Mouse (Mus musculus) left cerebral cortex, postnatal 14 days (tissue): ENCODE measurements around the gene Ppia. TPM values are rescaled to one million over a fixed set of nuclear protein-coding genes. Genes with fewer than 3 reads are reported as not detected.
"Not testable (repeated sequence)": the region's sequence is repeated elsewhere in the genome, so short reads cannot be mapped to it uniquely, and the experiment has no call there.

Experiments
- DNase-seq, 2 experiments: peaks; one replicate each; pipeline ENCODE4 v3.0.0; 2021 to 2022; ENCODE audit warnings: low spot score in 2 of 2, mixed read lengths in 1 of 2
- intact Hi-C: fragments of 180-260 bp; cut with DNase I; formaldehyde crosslinking; loops from one replicate; pipeline ENCODE4 v1.15.1; 2025
- long read RNA-seq, 2 experiments: library from polyadenylated mRNA; stranded (forward); transcript quantifications; one replicate each; pipeline ENCODE4 v2.0.0; 2021
- total RNA-seq, 2 experiments: library from RNA; stranded (reverse); gene quantifications; 2 replicates each; pipeline ENCODE4 v1.2.3; 2021

The Ppia gene
- total RNA-seq: 1,000 to 10,000 TPM; 2,019 to 2,143 TPM
- long read RNA-seq, experiment 1, transcript Ppia-202 (5 exons, 1,170 nt): major isoform, 1,211 of 1,243 reads
- long read RNA-seq, experiment 1, partial matches to known transcripts: 10 of 1,243 reads
- long read RNA-seq, experiment 1, other reads (novel, unspliced or antisense): 18 of 1,243 reads
- long read RNA-seq, experiment 2, transcript Ppia-202 (5 exons, 1,170 nt): major isoform, 799 of 829 reads
- long read RNA-seq, experiment 2, partial matches to known transcripts: 9 of 829 reads
- long read RNA-seq, experiment 2, other reads (novel, unspliced or antisense): 18 of 829 reads

DNA sequence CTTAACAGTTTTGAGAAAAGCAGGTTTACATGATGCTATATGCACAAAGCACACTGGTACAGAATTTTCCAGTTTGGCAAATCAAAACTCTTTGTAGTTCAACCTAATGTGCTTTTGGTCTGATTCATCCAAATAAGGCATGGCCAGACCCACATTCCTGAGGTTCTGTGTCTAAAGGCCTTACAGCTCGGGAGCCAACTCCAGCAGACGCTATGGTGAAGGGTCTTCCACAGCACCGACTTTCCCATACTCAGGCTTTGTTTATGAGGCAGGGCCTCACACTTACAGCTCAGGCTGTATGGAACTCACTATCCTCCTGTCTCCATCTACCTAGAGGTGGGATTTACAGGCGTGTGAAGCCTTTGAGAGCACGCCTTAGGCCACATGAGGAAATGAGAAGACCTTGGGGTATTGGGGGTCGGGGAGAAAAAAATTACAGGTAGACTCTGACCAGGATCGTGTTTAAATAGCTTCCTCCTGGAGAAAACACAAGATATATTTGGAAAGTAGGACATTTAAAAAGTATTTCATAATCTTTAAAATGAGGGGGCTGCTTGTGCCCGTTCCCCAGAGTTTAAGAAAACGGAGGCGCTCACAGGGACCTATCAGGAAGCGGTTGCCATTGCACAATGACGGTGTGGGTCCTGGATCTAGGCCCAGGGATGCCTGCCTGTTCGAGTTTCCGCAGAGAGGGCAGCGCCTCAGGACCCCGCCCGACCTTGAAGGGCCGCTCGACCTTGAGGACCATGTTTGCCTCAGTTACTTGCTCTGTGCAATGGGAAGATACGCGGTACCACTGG, at the start of gene Ppia:
TSS of gene Ppia (plus strand) at position 693 of the 800 bp plus-strand sequence.
- intact Hi-C loops: no loop called here
- DNase-seq: peak in 1 of 2 experiments; percentile 74

DNA sequence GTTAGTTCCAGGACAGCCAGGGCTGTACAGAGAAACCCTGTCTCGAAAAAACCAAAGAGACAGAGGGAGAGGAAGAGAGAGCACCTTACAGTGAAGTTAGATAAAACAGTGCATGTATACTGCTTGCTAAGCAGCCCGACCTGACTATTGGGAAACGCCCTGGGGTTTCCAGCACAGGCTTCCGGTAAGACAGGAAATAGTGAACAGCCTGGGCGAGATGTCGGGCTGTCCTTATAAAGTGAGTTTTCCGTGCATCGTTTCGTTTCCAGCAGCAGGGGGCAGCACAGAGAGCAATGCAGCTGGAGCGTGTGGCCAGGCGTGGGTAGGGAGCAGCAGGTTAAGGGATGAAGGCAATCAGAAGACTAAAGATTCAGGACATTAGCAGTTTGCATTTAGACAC, 49.4 kb upstream of the Ppia start:
- intact Hi-C loops: no loop called here
- peak; percentile 62 to 67 for DNase-seq

DNA sequence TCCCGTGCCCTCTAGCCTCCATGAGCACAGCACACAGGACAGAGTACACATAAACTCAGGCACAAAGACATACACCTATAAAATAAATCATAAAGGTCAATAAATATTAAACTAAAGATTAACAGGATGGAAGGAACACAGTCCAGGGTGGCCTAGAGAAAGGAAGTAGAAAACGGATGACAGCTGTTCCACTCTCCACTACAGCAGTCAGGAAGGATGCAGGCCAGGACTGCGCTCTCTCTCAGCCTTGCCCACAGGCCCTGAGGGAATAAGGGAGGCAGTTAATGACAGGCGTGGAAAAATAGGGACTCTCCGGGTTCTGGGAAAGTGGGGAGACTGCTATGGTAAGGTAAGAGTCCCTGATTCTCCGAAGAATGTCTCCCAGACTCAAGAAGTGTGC, 48.8 kb upstream of the Ppia start:
- intact Hi-C loops: no loop called here
- DNase-seq: no peak

DNA sequence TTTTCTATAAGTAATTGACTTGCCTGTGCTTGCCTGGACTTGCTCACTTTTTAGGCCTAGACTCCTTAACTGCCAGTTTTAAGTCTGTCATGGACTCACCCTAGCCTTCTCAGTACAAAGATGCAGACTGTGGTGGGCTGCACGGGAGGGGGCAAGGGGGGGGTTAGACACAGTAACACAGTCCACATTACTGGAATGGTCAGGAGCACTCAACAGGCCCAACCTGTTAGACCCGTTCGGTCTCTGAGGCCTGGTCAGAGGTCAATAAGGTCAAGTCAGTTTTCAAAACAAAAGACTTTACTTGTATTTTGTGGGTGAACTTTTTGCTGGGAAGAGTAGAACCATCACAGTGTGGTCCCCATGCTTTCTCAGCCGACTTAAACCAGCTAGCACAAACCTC, 48.1 kb upstream of the Ppia start:
- intact Hi-C loops: no loop called here
- no peak for DNase-seq

DNA sequence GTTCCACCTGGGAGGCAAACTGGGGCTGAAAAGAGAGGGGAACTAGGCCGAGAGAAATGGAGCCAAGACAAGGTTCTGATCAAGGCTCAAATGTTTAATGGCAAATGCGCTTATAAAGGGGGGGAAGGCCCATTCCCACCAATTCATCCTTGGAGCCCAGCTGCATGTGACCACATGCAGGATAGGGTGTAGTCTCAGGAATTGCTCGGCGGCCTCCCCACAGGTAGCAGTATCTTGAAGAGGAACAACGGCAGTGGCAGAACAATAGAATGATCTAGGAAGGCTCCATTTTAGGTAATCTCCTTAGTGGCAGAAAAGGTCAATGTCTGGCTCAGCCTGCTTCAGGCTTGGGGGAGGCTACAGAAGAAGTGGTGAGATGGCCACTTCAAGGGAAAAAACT, 47.3 kb upstream of the Ppia start:
- DNase-seq, intact Hi-C loops: not testable (repeated sequence)

DNA sequence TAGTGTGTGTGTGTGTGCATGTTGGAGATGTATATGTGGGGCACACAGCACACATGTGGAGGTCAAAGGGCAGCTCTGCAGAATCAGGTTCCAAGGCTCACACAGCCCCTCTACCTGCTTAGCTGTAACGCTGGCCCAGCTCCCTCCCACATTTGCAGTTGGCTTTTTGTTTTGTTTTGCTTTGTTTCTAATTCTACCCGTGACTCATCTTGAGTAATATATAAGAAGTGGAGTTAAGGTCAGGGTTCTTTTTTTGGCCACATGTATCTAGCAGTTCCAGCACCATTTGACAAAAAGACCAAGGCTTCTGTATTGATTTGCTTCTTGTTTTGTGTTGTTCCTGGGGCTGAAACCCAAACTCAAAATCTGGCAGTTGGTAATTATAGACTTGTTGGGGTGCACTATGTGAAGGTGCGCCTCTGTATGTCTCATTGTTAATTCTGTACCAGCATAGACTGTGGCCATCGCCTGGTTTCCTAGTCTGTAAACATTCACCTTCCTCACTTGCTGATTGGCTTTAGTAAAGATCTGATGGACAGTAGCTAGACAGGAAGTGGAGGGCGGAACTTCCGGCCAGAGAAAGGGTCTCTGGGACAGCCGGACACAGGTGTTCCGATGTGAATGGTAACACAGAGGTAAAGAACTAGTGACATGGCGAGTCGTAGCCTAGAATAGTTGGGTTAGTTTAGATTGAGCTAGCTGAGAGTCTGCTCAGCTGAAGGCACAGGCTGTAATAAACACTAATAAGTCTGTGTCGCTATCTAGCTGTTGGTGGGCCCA, 43.7 kb upstream of the Ppia start:
- no peak for DNase-seq
- intact Hi-C loops: no loop called here

DNA sequence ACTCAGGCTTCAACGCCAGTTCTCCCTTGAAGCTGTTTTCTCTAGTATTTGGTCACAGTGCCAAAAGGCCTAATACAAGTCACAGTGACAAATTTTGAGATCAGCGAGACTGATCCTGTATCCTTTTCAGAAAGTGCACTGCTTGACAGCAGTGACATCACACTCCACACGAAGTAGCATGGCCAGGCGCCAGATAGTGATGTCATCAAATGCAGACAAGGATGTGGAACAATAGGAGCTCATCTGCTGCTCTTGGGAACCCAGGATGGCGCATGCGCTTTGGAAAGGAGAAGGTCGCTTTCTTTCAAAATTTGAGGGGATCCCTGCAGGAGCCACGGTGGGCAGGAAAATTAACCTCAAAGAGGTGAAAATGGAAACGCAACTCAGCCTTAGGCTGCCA, 42.5 kb upstream of the Ppia start:
- no peak for DNase-seq
- intact Hi-C loops: no loop called here

DNA sequence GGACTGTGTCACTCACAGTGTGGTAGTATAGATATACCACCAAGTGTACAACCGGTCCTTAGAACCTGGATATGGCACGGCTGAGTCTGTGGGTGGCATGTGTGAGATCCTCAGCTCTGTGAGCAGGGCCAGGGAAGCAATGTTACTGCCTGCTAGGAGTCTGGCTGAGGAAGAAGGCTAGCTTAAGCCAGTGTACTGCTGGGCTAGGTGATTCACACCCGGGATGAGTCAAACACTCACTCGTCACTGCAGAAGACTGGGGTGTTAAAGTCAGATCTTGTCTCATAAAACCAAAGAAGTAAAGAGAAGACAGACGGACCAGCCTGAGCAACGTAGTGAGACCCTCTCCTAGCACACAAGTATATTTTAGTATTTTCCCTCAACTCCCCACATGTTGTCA, 34.3 kb upstream of the Ppia start:
- intact Hi-C loops: no loop called here
- no peak for DNase-seq

DNA sequence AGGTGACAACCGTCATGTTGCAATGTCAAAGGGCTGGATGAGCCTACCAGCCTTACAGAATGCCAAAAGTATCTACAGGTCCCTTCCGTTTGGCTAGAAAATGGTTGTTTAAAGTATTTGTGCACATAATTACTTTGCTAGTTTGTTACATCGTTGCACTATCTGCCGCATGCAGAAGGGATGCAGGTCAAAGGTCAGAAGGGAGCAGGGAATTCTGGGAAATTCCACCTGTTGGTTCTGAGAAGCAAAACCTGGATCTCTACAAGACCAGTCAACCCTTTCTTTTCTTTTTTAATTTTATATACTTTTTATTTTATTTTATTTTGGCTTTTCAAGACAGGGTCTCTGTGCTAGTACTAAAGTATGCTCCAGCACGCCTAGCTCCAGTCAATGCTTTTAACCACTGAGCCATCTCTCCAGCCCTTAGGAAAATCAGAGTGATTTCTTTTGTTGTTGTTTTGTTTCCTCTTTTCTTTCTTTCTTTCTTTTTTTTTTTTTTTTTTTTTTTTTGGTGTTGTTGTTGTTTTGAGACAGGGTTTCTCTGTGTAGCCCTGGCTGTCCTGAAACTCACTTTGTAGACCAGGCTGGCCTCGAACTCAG, 27.0 kb upstream of the Ppia start:
- no peak for DNase-seq
- intact Hi-C loops: no loop called here

DNA sequence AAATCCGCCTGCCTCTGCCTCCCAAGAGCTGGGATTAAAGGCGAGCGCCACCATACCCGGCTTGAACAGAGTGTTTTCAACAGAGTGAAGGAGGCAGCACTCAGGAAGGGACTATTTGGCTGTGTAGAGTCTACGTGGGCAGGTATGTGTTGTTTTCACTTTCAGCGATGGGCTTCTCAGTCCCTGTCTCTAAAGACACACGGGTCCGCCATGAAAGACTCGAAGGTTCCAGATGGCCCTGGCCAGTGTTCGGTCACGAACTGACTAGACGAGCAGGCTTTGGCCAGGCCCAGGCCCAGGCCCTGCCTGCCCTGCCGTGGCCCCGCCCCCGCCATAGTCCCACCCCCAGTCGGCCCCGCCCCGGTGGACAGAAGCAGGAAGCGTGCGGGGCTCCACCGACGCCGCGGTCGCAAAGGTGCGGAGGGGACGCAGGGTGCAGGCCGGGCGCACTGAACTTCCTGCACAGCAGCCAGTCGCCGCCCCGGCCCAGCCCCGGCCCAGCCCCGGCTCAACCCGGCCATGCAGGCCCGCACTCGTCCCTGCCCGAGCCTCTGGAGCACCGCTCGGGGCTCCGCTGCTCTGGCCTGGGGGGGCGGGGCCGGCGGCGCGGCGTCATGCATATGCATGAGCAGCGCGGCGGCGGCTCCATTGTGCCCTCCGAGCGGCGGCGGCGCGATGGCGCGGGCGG, 26.4 kb upstream of the Ppia start, which contains the start of gene Zmiz2:
TSS of gene Zmiz2 (plus strand) at position 349 of the 688 bp plus-strand sequence.
- intact Hi-C loops: no loop called here
- DNase-seq: peak; percentile 93 to 95

DNA sequence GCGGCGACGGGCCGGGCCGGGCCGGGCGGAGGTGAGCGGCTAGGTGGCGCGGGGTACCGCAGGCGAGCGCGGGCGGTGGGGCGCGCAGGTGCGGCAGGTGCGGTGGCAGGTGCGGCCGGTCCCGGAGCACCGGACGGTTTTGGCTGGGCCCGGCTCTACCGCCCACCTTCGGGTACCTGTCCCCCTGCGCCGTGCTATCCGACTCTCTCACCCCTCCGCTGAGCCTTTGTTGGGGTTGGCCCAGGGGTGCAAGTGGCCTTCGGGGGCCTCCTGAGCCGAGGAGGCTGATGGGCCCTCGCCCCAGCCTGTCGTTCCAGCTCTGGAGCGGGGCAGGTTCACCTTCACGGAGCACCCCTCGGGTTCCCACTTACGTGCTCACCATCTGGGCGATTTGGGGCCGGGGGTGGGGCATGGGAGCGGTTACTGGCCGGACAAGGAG, 25.7 kb upstream of the Ppia start:
- intact Hi-C loops: no loop called here
- DNase-seq: no peak

DNA sequence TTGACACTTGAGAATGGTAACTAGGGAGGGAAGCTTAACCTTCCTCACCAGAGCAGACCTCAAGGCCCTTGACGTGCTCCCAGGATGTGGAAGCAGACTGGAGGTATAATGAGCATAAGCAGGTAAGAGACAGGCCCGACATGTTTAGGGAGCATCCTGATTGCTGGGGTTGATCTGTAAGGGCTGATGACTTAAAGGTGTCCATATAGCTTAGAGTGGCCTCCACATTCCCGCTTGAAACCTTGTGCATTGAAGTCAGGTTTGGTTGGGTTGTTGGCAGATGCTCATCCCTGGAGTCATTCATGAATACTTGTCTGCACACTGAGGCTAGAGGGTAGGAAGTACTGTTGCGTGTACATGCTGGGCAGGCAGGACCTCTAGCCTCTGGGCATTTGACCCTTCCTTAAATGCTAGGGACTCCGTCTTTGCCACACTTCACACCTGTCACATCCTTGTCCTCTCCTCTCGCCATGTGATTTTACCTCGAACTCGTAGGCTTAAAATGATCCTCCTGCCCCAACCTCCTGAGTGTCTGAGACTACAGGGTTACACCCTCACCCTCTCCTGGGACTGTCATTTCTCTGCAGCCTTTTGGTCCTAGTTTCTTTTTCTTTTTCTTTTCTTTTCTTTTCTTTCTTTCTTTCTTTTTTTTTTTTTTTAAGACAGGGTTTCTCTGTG, 24.7 kb upstream of the Ppia start:
- DNase-seq: no peak
- intact Hi-C loops: no loop called here

DNA sequence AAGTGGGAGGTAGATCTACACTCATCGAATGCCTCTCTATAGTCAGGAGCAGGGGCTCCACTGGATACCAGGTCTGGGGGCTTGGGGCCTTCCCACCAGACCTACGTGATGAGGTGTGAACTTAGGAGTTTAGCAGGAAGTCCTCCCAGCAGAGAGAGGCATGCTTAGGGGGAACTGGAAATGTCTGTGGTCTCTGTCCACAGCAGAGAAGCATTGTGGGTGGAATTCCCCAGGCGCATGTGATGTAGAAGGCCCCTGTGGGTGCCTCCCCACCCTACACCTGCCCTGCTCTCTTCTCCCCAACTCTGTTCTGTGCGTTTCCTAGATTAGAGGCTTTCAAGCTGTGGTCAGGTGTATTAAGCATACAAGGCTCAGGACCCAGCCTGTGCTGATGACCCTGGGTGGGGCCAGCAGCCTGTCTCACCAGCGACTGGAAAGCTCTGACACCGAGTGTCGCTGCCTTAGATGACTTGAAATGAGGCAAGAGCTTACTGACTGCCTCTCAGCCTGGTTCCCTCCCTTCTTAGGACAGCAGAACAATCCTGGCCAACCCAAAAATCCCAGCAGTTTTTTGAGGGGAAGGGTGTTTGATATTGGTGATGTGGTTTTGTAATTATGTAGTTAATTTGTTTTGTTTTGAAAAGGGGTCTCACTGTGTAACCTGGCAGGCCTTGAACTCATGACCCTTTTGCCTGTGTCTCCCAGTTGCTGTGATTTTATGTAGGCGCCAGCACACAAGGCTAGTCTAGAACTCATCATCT, 23.5 kb upstream of the Ppia start:
- intact Hi-C loops: no loop called here
- DNase-seq: no peak

DNA sequence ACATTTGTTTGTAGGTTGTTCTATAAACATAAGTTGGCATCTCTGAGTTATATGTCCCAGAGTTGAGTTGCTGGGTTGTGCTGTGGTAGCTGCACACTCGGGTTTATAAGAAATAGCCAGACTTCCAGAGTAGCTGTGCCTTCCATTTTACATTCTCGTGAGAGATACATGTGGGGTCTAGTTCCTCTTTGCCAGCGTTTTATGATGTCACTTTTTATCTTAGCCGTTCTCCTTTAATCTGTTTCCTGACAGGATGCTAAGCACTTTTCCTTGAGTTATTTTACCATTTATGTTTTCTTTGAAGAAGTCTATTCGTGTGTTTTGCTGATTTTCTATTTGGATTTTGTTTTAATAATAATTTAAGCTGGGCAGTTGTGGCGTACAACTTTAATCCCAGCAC, 22.4 kb upstream of the Ppia start:
- intact Hi-C loops: no loop called here
- no peak for DNase-seq

DNA sequence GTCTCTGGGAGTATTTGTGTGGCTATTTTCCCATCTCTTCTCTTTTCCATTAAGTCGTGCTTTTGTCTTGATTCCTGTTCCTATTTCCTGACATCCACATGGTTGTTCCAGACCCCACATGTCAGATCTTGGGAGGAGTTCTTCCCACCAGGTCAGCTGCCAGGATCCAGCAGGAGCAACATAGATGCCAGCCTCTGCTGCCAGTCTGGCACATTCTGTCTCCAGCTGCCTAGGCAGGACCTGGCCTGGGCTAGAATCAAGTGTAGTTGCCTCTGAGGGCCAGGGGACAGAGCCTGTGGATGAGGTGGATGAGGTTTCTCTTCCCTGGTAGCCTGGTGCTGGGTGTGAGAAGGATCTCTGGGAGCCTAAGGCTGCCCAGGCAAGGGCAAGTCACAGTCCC, 21.4 kb upstream of the Ppia start:
- no peak for DNase-seq
- intact Hi-C loops: no loop called here

DNA sequence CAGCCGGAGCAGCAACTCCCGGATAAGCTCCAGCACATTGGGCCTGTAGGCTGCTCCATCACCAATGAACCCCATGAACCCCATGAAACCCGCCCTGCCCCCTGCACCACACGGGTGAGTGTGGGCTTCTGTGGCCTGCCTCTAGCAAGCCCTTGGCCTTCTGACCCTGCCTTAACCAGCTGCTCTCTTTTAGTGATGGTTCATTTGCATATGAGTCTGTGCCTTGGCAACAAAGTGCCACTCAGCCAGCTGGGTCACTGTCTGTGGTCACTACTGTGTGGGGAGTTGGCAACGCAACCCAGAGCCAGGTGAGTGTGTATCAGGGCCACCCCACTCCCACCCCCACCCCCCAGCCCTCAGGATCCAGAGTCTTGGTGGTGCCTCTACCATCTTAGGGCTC, 19.7 kb upstream of the Ppia start:
- intact Hi-C loops: no loop called here
- no peak for DNase-seq

DNA sequence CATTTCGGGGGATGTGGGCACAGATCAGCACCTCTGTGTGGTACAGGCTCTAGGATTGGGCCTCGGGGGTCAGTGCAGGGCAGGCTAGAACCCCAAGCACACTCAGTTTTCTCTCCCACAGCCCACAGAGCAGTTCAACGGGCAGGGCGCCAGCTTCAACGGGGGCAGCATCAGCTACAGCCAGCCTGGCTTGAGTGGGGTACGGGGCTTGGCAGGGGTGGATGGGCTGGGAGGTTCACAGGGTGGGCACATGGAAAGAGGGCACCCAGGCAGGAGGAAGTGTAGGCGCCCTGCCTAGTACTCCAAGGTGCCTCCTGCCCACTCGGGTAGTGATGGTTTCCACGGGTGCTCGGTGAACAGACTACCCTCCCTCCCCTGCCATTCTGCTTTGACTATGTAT, 17.1 kb upstream of the Ppia start:
- intact Hi-C loops: no loop called here
- DNase-seq: no peak
